In the genomic region with DNA sequence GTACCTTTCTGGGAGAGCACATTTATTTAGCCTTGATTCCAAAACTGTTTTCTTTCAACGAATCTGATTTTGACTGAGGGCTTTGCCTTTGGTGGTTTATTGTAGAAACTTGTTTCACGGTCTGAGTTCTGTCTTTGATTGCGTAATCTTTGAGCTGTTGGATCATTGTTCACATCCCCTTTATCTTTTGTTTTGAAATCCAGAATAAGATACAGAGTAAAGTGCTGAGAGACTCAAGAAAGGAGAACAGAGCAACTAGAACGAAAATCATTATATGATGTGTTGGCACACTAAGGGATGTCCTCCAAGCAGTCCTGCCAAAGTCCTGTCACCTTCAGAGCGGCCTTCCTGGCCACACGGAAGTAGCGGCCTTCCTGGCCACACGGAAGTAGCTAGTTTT, we compare ENCODE assay signal across 23 mouse cellular contexts. TPM values are rescaled to one million over a fixed set of nuclear protein-coding genes. Genes with fewer than 3 reads are reported as not detected.
A peak's percentile ranks its signal among the peaks of the same experiment; 100 is the strongest.
DNase-seq lines count a peak whose midpoint lies in the region; ATAC-seq and TF ChIP-seq lines count a peak whose summit lies in the region.
"Had no signal": no experiment of that assay in that cellular context is flagged by ENCODE, and none has a peak within 500 bp of the region (broad histone marks: within the 10 kb centered on the region; RNA-seq: fewer than 3 reads in every experiment).

No protein-coding gene starts in this region.

- no peaks in the 10 kb centered on the region for H3K79me3 ChIP-seq in C2C12 (ENCODE audit: low read depth)

- ATAC-seq in lung, embryonic 14.5 days (ENCODE audit: insufficient read depth): no peak
- peak; percentile 90 for ATAC-seq in megakaryocyte, adult 5-6 weeks (ENCODE audit: poor library complexity, severe bottlenecking)
- ATAC-seq: forebrain, embryonic 14.5 days; hindbrain, embryonic 16.5 days had no signal

- TF ChIP-seq POLR2A in kidney, adult 2 months (IDR thresholded peaks at IDR 0.05; ENCODE audit: low read depth, low read length): no peak

- H3K27ac ChIP-seq in lung, embryonic 14.5 days (ENCODE audit: low read depth): no peak overlapping the region
- no peak overlapping the region for H3K27ac ChIP-seq in kidney, adult 2 months (ENCODE audit: insufficient read depth, low read depth, low read length)
- H3K27ac ChIP-seq: embryonic facial prominence, embryonic 15.5 days; forebrain, embryonic 10.5 days; gastrocnemius, adult 2 months; heart, embryonic 13.5 days; hindbrain, embryonic 12.5 days had no signal

- 59% methylated on average over 8 of the region's 8 CpGs for WGBS in lung, embryonic 14.5 days
- 81% methylated on average over 8 of the region's 8 CpGs for WGBS in kidney, adult 2 months

- H3K4me1 ChIP-seq in lung, embryonic 14.5 days (ENCODE audit: insufficient read depth): no peaks in the 10 kb centered on the region
- H3K4me1 ChIP-seq in kidney, adult 2 months (ENCODE audit: control insufficient read depth, insufficient read depth, low read length): no peaks in the 10 kb centered on the region
- H3K4me1 ChIP-seq: embryonic facial prominence, embryonic 15.5 days; forebrain, embryonic 10.5 days; hindbrain, embryonic 12.5 days had no signal

- H3K79me2 ChIP-seq in C2C12 (ENCODE audit: control insufficient read depth, insufficient read depth): no peaks in the 10 kb centered on the region

- TF ChIP-seq CTCF in lung, embryonic 14.5 days (IDR thresholded peaks at IDR 0.05; ENCODE audit: low read depth): no peak
- no peak for TF ChIP-seq CTCF in C2C12 (IDR thresholded peaks at IDR 0.05; ENCODE audit: control insufficient read depth, insufficient read depth, insufficient read length)
- TF ChIP-seq CTCF in kidney, adult 2 months (conservative IDR thresholded peaks at IDR 0.05; ENCODE audit: insufficient read depth, insufficient read length, low read depth, low read length): no peak

- H3K4me3 ChIP-seq in lung, embryonic 14.5 days (ENCODE audit: low read depth, low read length): no peak overlapping the region
- no peak overlapping the region for H3K4me3 ChIP-seq in C2C12 (ENCODE audit: insufficient read depth, poor library complexity, severe bottlenecking)
- no peak overlapping the region for H3K4me3 ChIP-seq in kidney, adult 2 months (ENCODE audit: insufficient read depth, low read depth, low read length)
- H3K4me3 ChIP-seq: embryonic facial prominence, embryonic 15.5 days; erythroblast, embryonic 14.5 days; forebrain, embryonic 10.5 days; gastrocnemius, adult 2 months; heart, embryonic 13.5 days; hindbrain, embryonic 12.5 days had no signal

- DNase-seq in lung, embryonic 14.5 days: peak; percentile 11
- no peak for DNase-seq in lung, adult 18-20 months
- DNase-seq in 416B (ENCODE audit: low read depth): peak; percentile 18
- DNase-seq in layer of hippocampus, adult 9-10 months (ENCODE audit: low spot score): no peak
- no peak for DNase-seq in kidney, adult 2 months
- DNase-seq in ovary, postnatal 36 days (ENCODE audit: low spot score): no peak
- DNase-seq: adrenal gland, postnatal 25 days; B cell, adult 2 months; cerebellum, adult 2 months; cerebellum, postnatal 10 days; embryo, embryonic 11 days; gastrocnemius, adult 2 months; gastrocnemius, postnatal 36 days; heart, postnatal 4 days had no signal

- H3K9me3 ChIP-seq in lung, embryonic 14.5 days (ENCODE audit: low read depth, low read length): no peaks in the 10 kb centered on the region
- H3K9me3 ChIP-seq: embryonic facial prominence, embryonic 15.5 days; forebrain, embryonic 10.5 days; heart, embryonic 13.5 days; hindbrain, embryonic 12.5 days had no signal

- H3K9ac ChIP-seq in lung, embryonic 14.5 days: no peak overlapping the region
- H3K9ac ChIP-seq: embryonic facial prominence, embryonic 15.5 days; heart, embryonic 13.5 days; hindbrain, embryonic 12.5 days had no signal

- H3K4me2 ChIP-seq in lung, embryonic 14.5 days: no peak overlapping the region
- H3K4me2 ChIP-seq: embryonic facial prominence, embryonic 15.5 days; heart, embryonic 13.5 days; hindbrain, embryonic 12.5 days had no signal

- H3ac ChIP-seq in C2C12 (ENCODE audit: control insufficient read depth, insufficient read length, low read depth): no peak overlapping the region

- H3K27me3 ChIP-seq in lung, embryonic 14.5 days (ENCODE audit: insufficient read depth, low read length): no peaks in the 10 kb centered on the region
- H3K27me3 ChIP-seq in C2C12 (ENCODE audit: control insufficient read depth, insufficient read depth, insufficient read length): no peaks in the 10 kb centered on the region
- no peaks in the 10 kb centered on the region for H3K27me3 ChIP-seq in kidney, adult 2 months (replicated peaks; ENCODE audit: control insufficient read depth, insufficient read depth, low read length)
- H3K27me3 ChIP-seq: embryonic facial prominence, embryonic 15.5 days; heart, embryonic 13.5 days; hindbrain, embryonic 12.5 days had no signal

- no peaks in the 10 kb centered on the region for H3K36me3 ChIP-seq in lung, embryonic 14.5 days (ENCODE audit: insufficient read depth)
- no peaks in the 10 kb centered on the region for H3K36me3 ChIP-seq in C2C12 (ENCODE audit: control insufficient read depth, insufficient read depth)
- H3K36me3 ChIP-seq in kidney, adult 2 months (ENCODE audit: control insufficient read depth, insufficient read depth, low read length): no peaks in the 10 kb centered on the region
- H3K36me3 ChIP-seq: embryonic facial prominence, embryonic 15.5 days; forebrain, embryonic 10.5 days; heart, embryonic 13.5 days; hindbrain, embryonic 12.5 days had no signal

TF ChIP-seq in C2C12, 6 proteins besides CTCF, POLR2A, EP300 and RAD21:
- TF ChIP-seq MAX (IDR thresholded peaks at IDR 0.05) (no peak), MYOG (IDR thresholded peaks at IDR 0.05; ENCODE audit: control insufficient read depth, extremely low read depth, insufficient read length) (no peak), CEBPB (IDR thresholded peaks at IDR 0.05; ENCODE audit: low read depth) (peak; percentile 80)

RNA-seq across cellular contexts. Expression of a gene that starts 44.4 kb away (rescaled TPM):
- polyA plus RNA-seq in lung, embryonic 14.5 days (2014; fragmentation: Nextera tagmentation; extraction: Ambion mirVana): 1.0 and 1.8 TPM in 2 replicates
- 10.7 TPM for polyA plus RNA-seq in C2C12 (2012; fragmentation: generic; extraction: Trizol)
- total RNA-seq in megakaryocyte, adult 5-6 weeks (2015): 30.5 and 33.2 TPM in 2 replicates
- 20.6 and 21.2 TPM in 2 replicates for total RNA-seq in megakaryocyte, adult 5-6 weeks (2017)
- polyA plus RNA-seq in kidney, adult 2 months (2012; rRNA removed): 5.6 and 5.7 TPM in 2 replicates

Comparison
In these comparisons a context has a peak if more than half of its experiments do, and no peak if none do; other contexts are left out.
1. DNase-seq: peak in lung, embryonic 14.5 days (single experiment) and 416B (single experiment); none in lung, adult 18-20 months (0 of 2), layer of hippocampus, adult 9-10 months (single experiment), kidney, adult 2 months (single experiment) and ovary, postnatal 36 days (single experiment).